In genomic region chr19:44437975-44438374, GRCm38 (mm10) we compare ENCODE assay signal across 18 mouse cellular contexts. TPM values are rescaled to one million over a fixed set of nuclear protein-coding genes. Genes with fewer than 3 reads are reported as not detected.
"Had no signal": no experiment of that assay in that cellular context is flagged by ENCODE, and none has a peak within 500 bp of the region (broad histone marks: within the 10 kb centered on the region; RNA-seq: fewer than 3 reads in every experiment).

No protein-coding gene starts in this region.

- H3K9ac ChIP-seq: lung, embryonic 14.5 days; midbrain, embryonic 12.5 days; neural tube, embryonic 12.5 days; stomach, embryonic 15.5 days had no signal

- H3K4me2 ChIP-seq: lung, embryonic 14.5 days; midbrain, embryonic 12.5 days; neural tube, embryonic 12.5 days; stomach, embryonic 15.5 days had no signal

- DNase-seq: lung, adult 18-20 months; lung, embryonic 14.5 days; lung, postnatal 4 days; midbrain, embryonic 14.5 days; right cerebral cortex, postnatal 14 days; thymus, adult 2 months; thymus, postnatal 25 days; thymus, postnatal 4 days had no signal

- H3K4me1 ChIP-seq: midbrain, embryonic 10.5 days; midbrain, embryonic 12.5 days; neural tube, embryonic 12.5 days; stomach, embryonic 15.5 days had no signal

- H3K36me3 ChIP-seq: midbrain, embryonic 10.5 days; midbrain, embryonic 12.5 days; neural tube, embryonic 12.5 days; stomach, embryonic 15.5 days had no signal

- ATAC-seq: midbrain, embryonic 16.5 days had no signal

- H3K9me3 ChIP-seq: midbrain, embryonic 10.5 days; midbrain, embryonic 12.5 days; neural tube, embryonic 12.5 days; stomach, embryonic 15.5 days had no signal

- H3K27me3 ChIP-seq: midbrain, embryonic 12.5 days; neural tube, embryonic 12.5 days; stomach, embryonic 15.5 days had no signal

- H3K27ac ChIP-seq: midbrain, embryonic 10.5 days; midbrain, embryonic 12.5 days; neural tube, embryonic 12.5 days; stomach, embryonic 15.5 days; stomach, postnatal 0 days had no signal

- H3K4me3 ChIP-seq: midbrain, embryonic 10.5 days; midbrain, embryonic 12.5 days; neural tube, embryonic 12.5 days; stomach, embryonic 15.5 days had no signal

RNA-seq across cellular contexts. Expression of gene Wnt8b, which starts 55.3 kb away (rescaled TPM):
- polyA plus RNA-seq: liver, embryonic 16.5 days; lung, embryonic 14.5 days; lung, embryonic 16.5 days; spleen, adult 2 months; stomach, postnatal 0 days; urinary bladder, adult 2 months had no signal
